Mouse (Mus musculus) heart, embryonic 15.5 days (tissue): ENCODE measurements around the gene Dok1. TPM values are rescaled to one million over a fixed set of nuclear protein-coding genes. Genes with fewer than 3 reads are reported as not detected.

Source experiments
- ATAC-seq: fragments of 200-750 bp; cut with Nextera tagmentation; replicated peaks from 2 replicates; pipeline ENCODE4 v1.8.0; 2017; ENCODE audit warnings: low read depth, moderate TSS enrichment; ENCODE audit not compliant: insufficient number of reproducible peaks, insufficient read depth, low FRiP score
- H3K27ac ChIP-seq: fragments of 300-500 bp; sonication (generic); 2 replicates; pipeline ENCODE4 v1.5.1; 2015; ENCODE audit warnings: mild to moderate bottlenecking, inconsistent platforms
- H3K27me3 ChIP-seq: fragments of 300-500 bp; sonication (generic); 2 replicates; pipeline ENCODE4 v1.6.1; 2015; ENCODE audit warnings: inconsistent platforms
- H3K36me3 ChIP-seq: fragments of 300-500 bp; sonication (generic); 2 replicates; pipeline ENCODE4 v1.6.1; 2015; ENCODE audit warnings: mild to moderate bottlenecking, inconsistent platforms
- H3K4me1 ChIP-seq: fragments of 300-500 bp; sonication (generic); replicated peaks from 2 replicates; pipeline ENCODE4 v1.6.1; 2015; ENCODE audit warnings: inconsistent platforms
- H3K4me2 ChIP-seq: fragments of 300-500 bp; sonication (generic); 2 replicates; pipeline ENCODE4 v1.6.1; 2015; ENCODE audit warnings: inconsistent platforms, mild to moderate bottlenecking, moderate library complexity
- H3K4me3 ChIP-seq: fragments of 300-500 bp; sonication (generic); 2 replicates; pipeline ENCODE4 v1.5.1; 2015; ENCODE audit warnings: mild to moderate bottlenecking, inconsistent platforms
- H3K9ac ChIP-seq: fragments of 300-500 bp; sonication (generic); 2 replicates; pipeline ENCODE4 v1.6.1; 2015; ENCODE audit warnings: mild to moderate bottlenecking, inconsistent platforms
- H3K9me3 ChIP-seq: fragments of 300-500 bp; sonication (generic); replicated peaks from 2 replicates; pipeline ENCODE4 v1.6.1; 2016; ENCODE audit warnings: inconsistent platforms
- WGBS: fragments of 180-500 bp; shearing (Covaris S2); methylation state at CpG from one replicate; pipeline ENCODE4 v1.1.7; 2015; ENCODE audit warnings: mixed read lengths; 5-methylcytosine and 5-hydroxymethylcytosine counted together
- polyA plus RNA-seq: library from polyadenylated mRNA; unstranded; fragments of >200 nt; fragmentation: Nextera tagmentation; extraction: Ambion mirVana; gene quantifications from 2 replicates; pipeline ENCODE4 v1.2.1, GENCODE M21; 2015

Gene Dok1
- polyA plus RNA-seq, 1 experiment from 2014 or later, result 7.1 TPM

- 0 out of 2 replicates have a peak, but pooled peaks cover 4% of the 10 kb centered on the region for H3K27me3 ChIP-seq
- H3K4me1 ChIP-seq, result peaks cover 11% of the 10 kb centered on the region
- ATAC-seq, result peak; percentile 82
- no peak overlapping the region for H3K9ac ChIP-seq
- 27% methylated on average over 9 of the region's 9 CpGs for WGBS
- H3K4me2 ChIP-seq, result no peak overlapping the region
- H3K36me3 ChIP-seq, result no peaks in the 10 kb centered on the region
- no peaks in the 10 kb centered on the region for H3K9me3 ChIP-seq
- no peak overlapping the region for H3K4me3 ChIP-seq
- peak overlapping the region; percentile 64 for H3K27ac ChIP-seq
Observed at GRCm38 (mm10) chr6:83044742-83045141, 11.5 kb upstream of the Dok1 start.

- WGBS, result 86% methylated on average over 5 of the region's 5 CpGs
- H3K27me3 ChIP-seq, result 0 out of 2 replicates have a peak, but pooled peaks cover 4% of the 10 kb centered on the region
- H3K9me3 ChIP-seq, result no peaks in the 10 kb centered on the region
- no peak overlapping the region for H3K9ac ChIP-seq
- no peak overlapping the region for H3K4me2 ChIP-seq
- H3K36me3 ChIP-seq, result no peaks in the 10 kb centered on the region
- peaks cover 11% of the 10 kb centered on the region for H3K4me1 ChIP-seq
- no peak overlapping the region for H3K27ac ChIP-seq
- no peak for ATAC-seq
- no peak overlapping the region for H3K4me3 ChIP-seq
Observed at GRCm38 (mm10) chr6:83043993-83044392, 10.7 kb upstream of the Dok1 start.

GRCm38 (mm10) chr6:83043561-83043960, 10.3 kb upstream of the Dok1 start:
- Histone ChIP-seq H3K4me2 (no peak overlapping the region), H3K27me3 (0 out of 2 replicates have a peak, but pooled peaks cover 4% of the 10 kb centered on the region), H3K4me3 (no peak overlapping the region), H3K36me3 (no peaks in the 10 kb centered on the region), H3K4me1 (peaks cover 14% of the 10 kb centered on the region), H3K9ac (no peak overlapping the region), H3K27ac (no peak overlapping the region), H3K9me3 (no peaks in the 10 kb centered on the region)
- 65% methylated on average over 6 of the region's 6 CpGs for WGBS
- ATAC-seq, result no peak

- Histone ChIP-seq H3K27ac (no peak overlapping the region), H3K9ac (no peak overlapping the region), H3K36me3 (no peaks in the 10 kb centered on the region), H3K27me3 (0 out of 2 replicates have a peak, but pooled peaks cover 4% of the 10 kb centered on the region), H3K4me1 (peaks cover 18% of the 10 kb centered on the region), H3K4me2 (no peak overlapping the region), H3K9me3 (no peaks in the 10 kb centered on the region), H3K4me3 (no peak overlapping the region)
- no peak for ATAC-seq
- WGBS, result 77% methylated on average over 5 of the region's 5 CpGs
Observed at GRCm38 (mm10) chr6:83040601-83041000, 7.3 kb upstream of the Dok1 start.

- WGBS, result 15% methylated on average over 24 of the region's 24 CpGs
Observed at GRCm38 (mm10) chr6:83038496-83039012, 5.3 kb upstream of the Dok1 start.

GRCm38 (mm10) chr6:83037188-83037587, 3.9 kb upstream of the Dok1 start:
- peaks cover 29% of the 10 kb centered on the region for H3K4me1 ChIP-seq
- H3K9ac ChIP-seq, result no peak overlapping the region
- no peak overlapping the region for H3K27ac ChIP-seq
- no peaks in the 10 kb centered on the region for H3K9me3 ChIP-seq
- no peaks in the 10 kb centered on the region for H3K36me3 ChIP-seq
- peaks cover 10% of the 10 kb centered on the region for H3K27me3 ChIP-seq
- ATAC-seq, result no peak
- 77% methylated on average over 8 of the region's 8 CpGs for WGBS
- no peak overlapping the region for H3K4me2 ChIP-seq
- no peak overlapping the region for H3K4me3 ChIP-seq

More at GRCm38 (mm10) chr6:83038496-83039012, 5.3 kb upstream of the Dok1 start:
- Histone ChIP-seq H3K4me3 (peak overlapping the region; percentile 33), H3K36me3 (no peaks in the 10 kb centered on the region), H3K9me3 (no peaks in the 10 kb centered on the region), H3K27ac (no peak overlapping the region), H3K4me1 (peaks cover 21% of the 10 kb centered on the region), H3K4me2 (peak overlapping the region; percentile 62), H3K27me3 (peaks cover 8% of the 10 kb centered on the region; the same call in 1 of the 2 replicates), H3K9ac (no peak overlapping the region)
- ATAC-seq, result no peak; the same call in 1 of the 2 replicates

- peak overlapping the region; percentile 85 for H3K4me2 ChIP-seq
- no peak for ATAC-seq
- H3K4me1 ChIP-seq, result peaks cover 44% of the 10 kb centered on the region
- 40% methylated on average over 5 of the region's 5 CpGs for WGBS
- peak overlapping the region; percentile 68; the same call in 1 of the 2 replicates for H3K9ac ChIP-seq
- H3K4me3 ChIP-seq, result peak overlapping the region; percentile 77
- no peaks in the 10 kb centered on the region for H3K36me3 ChIP-seq
- peak overlapping the region; percentile 83 for H3K27ac ChIP-seq
- H3K27me3 ChIP-seq, result peaks cover 20% of the 10 kb centered on the region
- H3K9me3 ChIP-seq, result no peaks in the 10 kb centered on the region
Observed at GRCm38 (mm10) chr6:83034463-83035055, 1.3 kb upstream of the Dok1 start.

- under 1% methylated on average over 31 of the region's 31 CpGs for WGBS
- Histone ChIP-seq H3K27ac (peak overlapping the region; percentile 83), H3K9me3 (no peaks in the 10 kb centered on the region), H3K36me3 (no peaks in the 10 kb centered on the region), H3K4me1 (peaks cover 43% of the 10 kb centered on the region), H3K9ac (peak overlapping the region; percentile 68), H3K27me3 (peaks cover 30% of the 10 kb centered on the region), H3K4me3 (peak overlapping the region; percentile 77), H3K4me2 (peak overlapping the region; percentile 85)
- ATAC-seq, result peak; percentile 50
Observed at GRCm38 (mm10) chr6:83032769-83033191, 491 bp downstream of the Dok1 start.

- ATAC-seq, result no peak
- peaks cover 45% of the 10 kb centered on the region for H3K4me1 ChIP-seq
- H3K4me3 ChIP-seq, result peak overlapping the region; percentile 77
- peak overlapping the region; percentile 85 for H3K4me2 ChIP-seq
- WGBS, result 49% methylated on average over 18 of the region's 18 CpGs
- no peak overlapping the region for H3K27ac ChIP-seq
- no peaks in the 10 kb centered on the region for H3K36me3 ChIP-seq
- no peaks in the 10 kb centered on the region for H3K9me3 ChIP-seq
- H3K9ac ChIP-seq, result peak overlapping the region; percentile 68; the same call in 1 of the 2 replicates
- peaks cover 32% of the 10 kb centered on the region for H3K27me3 ChIP-seq
Observed at GRCm38 (mm10) chr6:83031921-83032590, 1.2 kb downstream of the Dok1 start.

- H3K27me3 ChIP-seq, result peaks cover 35% of the 10 kb centered on the region
- H3K9ac ChIP-seq, result no peak overlapping the region
- no peak overlapping the region for H3K4me3 ChIP-seq
- no peak overlapping the region for H3K4me2 ChIP-seq
- H3K9me3 ChIP-seq, result no peaks in the 10 kb centered on the region
- no peaks in the 10 kb centered on the region for H3K36me3 ChIP-seq
- H3K4me1 ChIP-seq, result peaks cover 45% of the 10 kb centered on the region
- H3K27ac ChIP-seq, result no peak overlapping the region
- ATAC-seq, result no peak
- WGBS, result 77% methylated on average over 7 of the region's 7 CpGs
Observed at GRCm38 (mm10) chr6:83031111-83031510, 2.2 kb downstream of the Dok1 start.

- no peak overlapping the region for H3K4me3 ChIP-seq
- H3K27ac ChIP-seq, result no peak overlapping the region
- peaks cover 35% of the 10 kb centered on the region for H3K27me3 ChIP-seq
- WGBS, result 50% methylated on average over 10 of the region's 10 CpGs
- H3K36me3 ChIP-seq, result no peaks in the 10 kb centered on the region
- H3K9ac ChIP-seq, result no peak overlapping the region
- no peak for ATAC-seq
- no peak overlapping the region for H3K4me2 ChIP-seq
- peaks cover 42% of the 10 kb centered on the region for H3K4me1 ChIP-seq
- H3K9me3 ChIP-seq, result no peaks in the 10 kb centered on the region
Observed at GRCm38 (mm10) chr6:83029777-83030176, 3.5 kb downstream of the Dok1 start.
